Mouse (Mus musculus) liver, adult (tissue): ENCODE measurements around the gene Dpyd.

Experiments used
- GATA4 ChIP-seq: IDR thresholded peaks from 2 replicates; pipeline ENCODE4 v1.6.1; 2014; ENCODE audit warnings: mild to moderate bottlenecking, low read length; ENCODE audit not compliant: insufficient replicate concordance

Dpyd gene

GRCm38 (mm10) chr3:119333335-119334305, 771.7 kb downstream of the Dpyd start:
- no peak for TF ChIP-seq GATA4

- TF ChIP-seq GATA4 = no peak
These were observed 799.8 kb downstream of the Dpyd start for GRCm38 (mm10) chr3:119361555-119362385.

GRCm38 (mm10) chr3:119362392-119362791, 800.5 kb downstream of the Dpyd start:
- TF ChIP-seq GATA4 = no peak

GRCm38 (mm10) chr3:119368931-119369330, 807.0 kb downstream of the Dpyd start:
- TF ChIP-seq GATA4 = no peak

- TF ChIP-seq GATA4 = no peak
These were observed 819.2 kb downstream of the Dpyd start for GRCm38 (mm10) chr3:119381119-119381518.

- TF ChIP-seq GATA4 = no peak
These were observed 820.5 kb downstream of the Dpyd start for GRCm38 (mm10) chr3:119382395-119382794.

- TF ChIP-seq GATA4 = no peak
These were observed 825.6 kb downstream of the Dpyd start for GRCm38 (mm10) chr3:119387332-119388105.

- no peak for TF ChIP-seq GATA4
These were observed 835.3 kb downstream of the Dpyd start for GRCm38 (mm10) chr3:119397205-119397604.

- TF ChIP-seq GATA4 = no peak
These were observed 841.2 kb downstream of the Dpyd start for GRCm38 (mm10) chr3:119402836-119403728.

GRCm38 (mm10) chr3:119419087-119419709, 857.3 kb downstream of the Dpyd start:
- no peak for TF ChIP-seq GATA4

- no peak for TF ChIP-seq GATA4
These were observed 857.8 kb downstream of the Dpyd start for GRCm38 (mm10) chr3:119419745-119420144.

GRCm38 (mm10) chr3:119431339-119431738, 869.4 kb downstream of the Dpyd start:
- TF ChIP-seq GATA4 = no peak

GRCm38 (mm10) chr3:119431757-119432156, 869.8 kb downstream of the Dpyd start:
- no peak for TF ChIP-seq GATA4

- no peak for TF ChIP-seq GATA4
These were observed 885.6 kb downstream of the Dpyd start for GRCm38 (mm10) chr3:119447559-119447958.
